Comparison of ENCODE assay signal across 7 mouse cellular contexts in genomic region chr10:79680606-79681495, GRCm38 (mm10). TPM values are rescaled to one million over a fixed set of nuclear protein-coding genes. Genes with fewer than 3 reads are reported as not detected.
A peak's percentile ranks its signal among the peaks of the same experiment; 100 is the strongest.
DNase-seq lines count a peak whose midpoint lies in the region; ATAC-seq lines count a peak whose summit lies in the region.

No protein-coding gene starts in this region.

- WGBS in embryonic facial prominence, embryonic 13.5 days, result 35% methylated on average over 11 of the region's 11 CpGs
- 40% methylated on average over 11 of the region's 11 CpGs for WGBS in hindbrain, embryonic 13.5 days

- peak; percentile 7; the same call in 1 of the 2 replicates for ATAC-seq in embryonic facial prominence, embryonic 13.5 days (ENCODE audit: insufficient number of reproducible peaks, insufficient read depth, low FRiP score, low TSS enrichment, low read depth)
- ATAC-seq in hindbrain, embryonic 13.5 days (ENCODE audit: low FRiP score), result peak; percentile 26
- ATAC-seq in megakaryocyte progenitor cell, adult 5-6 weeks (replicated peaks; ENCODE audit: poor library complexity), result 0 out of 2 replicates have a peak, but pooled peaks have one; percentile 0
- no peak for ATAC-seq in frontal cortex, adult (ENCODE audit: low TSS enrichment)

- H3K4me1 ChIP-seq in embryonic facial prominence, embryonic 13.5 days, result peaks cover 22% of the 10 kb centered on the region
- H3K4me1 ChIP-seq in hindbrain, embryonic 13.5 days (replicated peaks), result peaks cover 26% of the 10 kb centered on the region

- H3K36me3 ChIP-seq in embryonic facial prominence, embryonic 13.5 days, result peaks cover 32% of the 10 kb centered on the region
- H3K36me3 ChIP-seq in hindbrain, embryonic 13.5 days, result peaks cover 27% of the 10 kb centered on the region

- H3K27ac ChIP-seq in embryonic facial prominence, embryonic 13.5 days, result peak overlapping the region; percentile 84
- H3K27ac ChIP-seq in hindbrain, embryonic 13.5 days, result peak overlapping the region; percentile 92

- peak overlapping the region; percentile 93 for H3K4me2 ChIP-seq in embryonic facial prominence, embryonic 13.5 days
- H3K4me2 ChIP-seq in hindbrain, embryonic 13.5 days, result peak overlapping the region; percentile 65

- DNase-seq in retina, postnatal 1 day, result peak; percentile 38
- no peak for DNase-seq in retina, embryonic 14.5 days (ENCODE audit: low spot score)
- DNase-seq in thymus, postnatal 25 days, result peak; percentile 8

- H3K9me3 ChIP-seq in embryonic facial prominence, embryonic 13.5 days, result no peaks in the 10 kb centered on the region
- H3K9me3 ChIP-seq in hindbrain, embryonic 13.5 days, result no peaks in the 10 kb centered on the region

- H3K27me3 ChIP-seq in embryonic facial prominence, embryonic 13.5 days, result no peaks in the 10 kb centered on the region
- H3K27me3 ChIP-seq in hindbrain, embryonic 13.5 days, result no peaks in the 10 kb centered on the region

- peak overlapping the region; percentile 90 for H3K9ac ChIP-seq in embryonic facial prominence, embryonic 13.5 days
- peak overlapping the region; percentile 90 for H3K9ac ChIP-seq in hindbrain, embryonic 13.5 days

- peak overlapping the region; percentile 89 for H3K4me3 ChIP-seq in embryonic facial prominence, embryonic 13.5 days
- H3K4me3 ChIP-seq in hindbrain, embryonic 13.5 days, result peak overlapping the region; percentile 88

RNA-seq across cellular contexts. Expression of gene Cdc34, which starts 1.1 kb away (rescaled TPM):
- 102 and 106 TPM in 2 replicates for polyA plus RNA-seq in embryonic facial prominence, embryonic 13.5 days (2015; fragmentation: Nextera tagmentation; extraction: Ambion mirVana)
- 92.7 and 100 TPM in 2 replicates for polyA plus RNA-seq in hindbrain, embryonic 13.5 days (2015; fragmentation: Nextera tagmentation; extraction: Ambion mirVana)
- 69.2 and 79.0 TPM in 2 replicates for total RNA-seq in megakaryocyte progenitor cell, adult 5-6 weeks (2015)
- total RNA-seq in megakaryocyte progenitor cell, adult 5-6 weeks (2017), result 154 and 169 TPM in 2 replicates

RNA-seq across cellular contexts. Expression of gene Gzmm, which starts 8.0 kb away (rescaled TPM):
- 0.81 and 0.84 TPM in 2 replicates for polyA plus RNA-seq in embryonic facial prominence, embryonic 13.5 days (2015; fragmentation: Nextera tagmentation; extraction: Ambion mirVana)
- polyA plus RNA-seq in hindbrain, embryonic 13.5 days (2015; fragmentation: Nextera tagmentation; extraction: Ambion mirVana), result 1.1 and 1.4 TPM in 2 replicates
- total RNA-seq in megakaryocyte progenitor cell, adult 5-6 weeks (2015), result 0.29 and 0.49 TPM in 2 replicates
- total RNA-seq in megakaryocyte progenitor cell, adult 5-6 weeks (2017), result 1.1 and 2.8 TPM in 2 replicates

RNA-seq across cellular contexts. Expression of gene Tpgs1, which starts 11.7 kb away (rescaled TPM):
- polyA plus RNA-seq in embryonic facial prominence, embryonic 13.5 days (2015; fragmentation: Nextera tagmentation; extraction: Ambion mirVana), result 58.1 and 62.1 TPM in 2 replicates
- polyA plus RNA-seq in hindbrain, embryonic 13.5 days (2015; fragmentation: Nextera tagmentation; extraction: Ambion mirVana), result 86.5 and 93.4 TPM in 2 replicates
- 8.3 and 10.2 TPM in 2 replicates for total RNA-seq in megakaryocyte progenitor cell, adult 5-6 weeks (2015)
- 8.2 and 10.4 TPM in 2 replicates for total RNA-seq in megakaryocyte progenitor cell, adult 5-6 weeks (2017)

RNA-seq across cellular contexts. Expression of gene Madcam1, which starts 16.5 kb away (rescaled TPM):
- polyA plus RNA-seq in embryonic facial prominence, embryonic 13.5 days (2015; fragmentation: Nextera tagmentation; extraction: Ambion mirVana), result 11.3 and 11.8 TPM in 2 replicates
- 0.87 and 0.88 TPM in 2 replicates for polyA plus RNA-seq in hindbrain, embryonic 13.5 days (2015; fragmentation: Nextera tagmentation; extraction: Ambion mirVana)
- not detected in 2 replicates for total RNA-seq in megakaryocyte progenitor cell, adult 5-6 weeks (2015)
- total RNA-seq in megakaryocyte progenitor cell, adult 5-6 weeks (2017), result not detected in 2 replicates

RNA-seq across cellular contexts. Expression of gene Bsg, which starts 23.4 kb away (rescaled TPM):
- 703 and 715 TPM in 2 replicates for polyA plus RNA-seq in embryonic facial prominence, embryonic 13.5 days (2015; fragmentation: Nextera tagmentation; extraction: Ambion mirVana)
- polyA plus RNA-seq in hindbrain, embryonic 13.5 days (2015; fragmentation: Nextera tagmentation; extraction: Ambion mirVana), result 690 and 717 TPM in 2 replicates
- total RNA-seq in megakaryocyte progenitor cell, adult 5-6 weeks (2015), result 441 and 471 TPM in 2 replicates
- total RNA-seq in megakaryocyte progenitor cell, adult 5-6 weeks (2017), result 272 TPM in 2 replicates
